Mouse (Mus musculus) gastrocnemius, postnatal 4 days (tissue): ENCODE measurements around the gene Twf1. TPM values are rescaled to one million over a fixed set of nuclear protein-coding genes. Genes with fewer than 3 reads are reported as not detected.

ENCODE experiments used
- DNase-seq, 2 experiments: peaks; one replicate each; pipeline ENCODE4 v3.0.0; 2021 to 2022; ENCODE audit warnings: low spot score in 2 of 2, mixed read lengths in 2 of 2
- total RNA-seq, 2 experiments: library from RNA; stranded (reverse); gene quantifications; 2 replicates each; pipeline ENCODE4 v1.2.3; 2021

Twf1 gene
- total RNA-seq, 2 experiments from 2014 or later, result 27.0 to 34.9 TPM

DNA sequence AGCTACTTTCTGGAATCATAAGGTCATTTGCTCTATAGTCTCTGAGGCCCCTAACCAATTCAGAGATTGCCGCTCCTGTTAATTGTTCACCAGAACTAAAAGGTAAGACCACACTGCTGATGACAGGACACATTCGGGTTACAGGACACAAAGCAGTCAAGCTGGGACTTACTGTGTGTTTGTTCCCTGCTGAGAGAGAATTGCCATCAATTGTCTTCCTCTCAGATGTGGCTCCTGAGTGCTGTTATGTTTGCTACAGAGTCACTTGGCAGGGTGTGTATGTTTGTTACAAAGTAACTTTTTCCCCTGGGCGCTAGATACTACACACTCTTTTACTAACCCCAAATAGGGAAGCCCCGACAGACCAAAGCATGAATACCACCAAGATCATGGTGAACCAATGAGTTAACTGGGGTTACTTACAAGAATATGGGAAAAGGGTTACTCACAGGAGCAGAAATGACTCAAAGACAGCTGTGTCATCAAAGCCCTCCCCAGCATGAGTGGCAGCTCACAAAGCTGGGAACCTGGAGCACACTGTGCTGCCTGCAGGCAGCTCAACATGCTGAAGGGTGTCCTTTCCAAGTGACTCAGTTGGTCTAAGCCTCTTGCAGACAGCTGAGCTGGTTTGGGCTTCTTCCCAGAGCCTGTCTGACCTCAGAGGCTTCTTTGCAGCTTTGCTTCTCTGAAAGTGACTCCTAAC, 15.0 kb downstream of the Twf1 start:
- no peak for DNase-seq

DNA sequence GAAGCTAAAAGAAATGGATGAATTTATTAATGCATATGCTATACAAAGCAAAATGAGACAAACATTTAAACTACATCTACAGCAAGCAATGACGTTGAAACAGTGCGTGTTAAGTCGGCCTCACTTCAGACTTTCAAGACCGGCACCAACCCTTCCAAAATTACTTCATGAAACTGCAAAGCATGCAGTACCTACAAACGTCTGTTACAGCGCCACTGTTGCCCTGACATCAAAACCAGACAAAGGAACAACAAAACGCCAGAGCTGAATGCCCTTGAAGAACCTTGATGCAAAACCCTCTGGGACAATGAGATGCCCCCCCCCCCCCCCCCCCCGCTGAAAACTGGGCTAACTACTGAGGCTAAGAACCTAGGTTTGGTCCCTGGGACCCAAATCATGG, 16.9 kb downstream of the Twf1 start:
- DNase-seq, result no peak

DNA sequence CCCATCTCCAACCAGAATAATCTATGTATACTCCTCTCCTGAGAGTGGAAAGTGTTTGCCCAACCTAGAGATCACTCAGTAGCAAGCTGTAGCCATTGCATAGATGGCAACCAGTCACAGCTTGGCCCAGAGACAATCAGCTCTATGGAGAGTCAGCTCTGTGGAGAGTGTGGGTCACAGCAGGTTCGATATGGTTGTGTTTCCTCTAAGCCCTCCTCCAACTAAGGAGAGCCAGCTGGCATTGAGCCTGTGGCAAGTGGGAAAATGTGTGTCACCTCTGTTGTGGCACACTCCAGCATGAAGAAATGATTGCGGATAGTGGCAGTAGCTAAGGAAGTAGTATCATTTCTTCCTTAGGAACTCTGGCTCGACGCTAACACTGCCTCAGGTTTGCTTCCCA, 18.2 kb downstream of the Twf1 start:
- DNase-seq, result no peak

DNA sequence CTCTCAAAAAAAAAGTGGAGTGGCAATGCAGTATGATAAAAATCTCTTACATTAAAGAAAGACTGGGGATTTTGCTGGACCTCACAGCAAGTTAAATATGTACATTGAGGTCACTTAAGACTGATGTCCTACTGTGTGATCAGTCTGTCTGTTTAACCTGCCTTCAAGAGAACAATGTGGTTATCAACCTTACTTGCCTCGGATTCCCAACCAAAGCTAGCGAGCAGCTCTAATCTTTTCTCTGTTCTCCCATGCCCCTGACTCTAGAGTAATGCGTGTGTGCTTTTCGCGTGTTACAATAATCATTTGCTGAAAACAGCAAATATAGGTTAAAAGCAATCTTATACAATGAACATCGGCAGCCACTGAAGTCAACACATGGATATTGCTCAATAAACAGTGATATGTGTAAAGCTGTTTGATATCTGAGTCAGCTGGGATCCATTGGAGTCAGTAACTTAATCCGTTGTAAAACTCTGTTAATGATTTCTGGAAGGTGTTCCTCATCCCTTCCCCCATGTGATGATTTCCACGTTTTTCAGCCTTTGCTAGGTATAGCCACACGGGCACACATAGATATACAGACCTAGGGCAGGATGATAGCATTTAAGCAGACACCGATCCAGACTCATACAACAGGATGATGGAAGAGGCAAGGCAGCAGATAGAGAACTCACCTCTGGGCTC, 21.1 kb downstream of the Twf1 start:
- no peak for DNase-seq

DNA sequence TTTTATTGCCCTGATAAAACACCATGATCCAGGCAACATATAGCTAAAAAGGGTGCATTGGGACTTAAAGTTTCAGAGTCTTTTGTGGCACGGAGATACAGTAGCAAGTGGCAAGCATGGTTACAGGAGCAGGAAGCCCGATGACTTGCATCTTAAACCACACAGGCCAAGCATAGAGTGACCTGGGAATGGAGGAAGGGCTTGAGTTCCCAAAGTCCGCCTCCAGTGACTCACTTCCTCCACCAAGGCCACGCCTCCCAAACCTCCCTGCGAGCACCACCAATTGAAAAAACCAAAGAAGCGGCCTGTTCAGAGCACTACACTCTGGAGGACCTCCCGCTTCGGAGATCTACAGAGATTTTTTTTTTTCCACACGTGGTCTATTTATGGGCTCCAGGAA, 23.8 kb downstream of the Twf1 start:
- no peak for DNase-seq

DNA sequence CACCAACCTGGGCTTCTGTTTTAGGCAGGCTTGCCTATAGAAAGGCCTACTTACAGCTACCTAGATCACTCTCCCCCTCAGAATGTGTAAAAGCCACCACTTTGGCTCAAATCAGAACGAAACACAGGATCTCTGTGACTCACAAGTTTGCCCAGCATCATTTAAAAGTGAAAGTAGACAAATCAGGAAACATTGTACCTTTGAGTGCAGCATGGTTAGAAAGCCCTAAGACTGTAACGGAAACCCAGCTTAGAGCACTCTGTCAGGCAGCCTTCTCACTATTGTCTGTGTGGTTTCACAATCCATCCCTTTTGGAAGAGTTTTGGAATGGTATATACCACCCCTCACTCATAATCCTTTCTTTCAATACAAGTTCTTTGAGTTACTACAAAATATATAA, 24.8 kb downstream of the Twf1 start:
- no peak for DNase-seq

DNA sequence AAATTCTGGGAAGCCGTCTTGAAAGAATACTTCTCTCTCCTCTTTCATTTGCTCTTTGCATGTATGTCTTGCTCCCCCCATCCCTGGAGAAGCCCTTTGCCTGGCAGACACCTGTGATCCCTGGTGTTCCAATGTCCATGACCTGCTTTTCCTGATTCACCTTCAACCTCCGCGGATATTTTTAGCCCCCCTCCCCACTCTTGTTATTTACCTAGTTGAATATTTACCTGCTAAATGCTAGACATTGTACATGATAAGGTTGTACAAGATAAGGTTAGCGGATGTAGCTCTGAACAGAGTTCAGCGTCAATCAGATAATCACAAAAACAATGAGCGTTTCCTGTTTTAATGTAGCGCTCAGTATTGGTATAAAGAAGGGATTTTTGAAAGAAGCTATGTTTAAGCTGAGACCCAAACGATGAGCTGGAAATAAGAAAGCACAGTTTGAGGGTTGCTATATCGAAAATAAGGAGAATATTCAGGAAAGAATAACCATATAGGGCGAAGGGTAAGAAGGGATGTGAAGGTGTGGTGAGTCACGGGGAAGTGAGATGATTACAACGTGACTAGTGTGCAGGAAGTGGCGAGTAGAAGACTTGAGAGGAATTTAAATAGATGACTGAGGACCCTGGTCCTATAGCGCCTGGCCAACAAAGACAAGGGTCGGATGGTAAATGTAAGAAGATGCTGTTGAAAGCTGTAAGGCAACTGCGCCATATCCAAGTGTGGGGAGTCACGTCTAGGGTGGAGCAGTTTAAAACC, 30.6 kb downstream of the Twf1 start:
- no peak for DNase-seq

DNA sequence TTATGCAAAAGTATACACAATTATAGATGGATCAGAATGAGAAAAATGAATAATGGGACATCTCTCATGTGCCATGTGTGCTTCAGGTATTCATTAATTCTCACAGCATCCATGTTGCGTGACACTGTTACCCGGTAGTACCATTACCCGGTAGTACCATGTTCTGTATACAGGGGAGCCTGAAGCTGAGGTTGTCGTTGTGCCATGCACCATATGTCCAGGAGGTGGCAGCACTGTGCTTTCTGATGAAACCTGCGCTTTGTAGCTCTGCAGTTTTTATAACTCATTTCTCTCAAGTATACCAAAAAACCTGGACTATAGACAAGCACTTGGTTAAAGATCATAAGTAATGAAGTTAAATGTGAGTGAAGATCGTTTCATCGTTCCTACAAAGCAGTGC, 32.2 kb downstream of the Twf1 start:
- peak; percentile 69 to 78 for DNase-seq

DNA sequence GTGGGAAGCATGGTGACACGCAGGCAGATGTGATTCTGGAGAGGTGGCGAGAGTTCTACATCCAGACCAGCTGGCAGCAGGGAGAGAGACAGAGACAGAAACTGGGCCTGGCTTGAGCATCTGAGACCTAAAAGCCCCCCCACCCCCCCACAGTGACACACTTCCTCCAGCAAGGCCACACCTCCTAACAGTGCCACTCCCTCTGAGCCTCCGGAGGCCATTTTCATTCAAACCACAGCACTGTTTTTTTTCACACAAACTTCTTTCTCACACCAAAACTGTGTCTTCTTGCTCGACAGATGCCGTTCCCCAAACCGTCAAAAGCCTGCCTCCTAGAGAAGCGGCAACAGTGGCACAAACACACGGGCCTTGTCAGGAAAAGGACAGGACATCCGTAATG, 36.2 kb downstream of the Twf1 start:
- DNase-seq, result no peak

DNA sequence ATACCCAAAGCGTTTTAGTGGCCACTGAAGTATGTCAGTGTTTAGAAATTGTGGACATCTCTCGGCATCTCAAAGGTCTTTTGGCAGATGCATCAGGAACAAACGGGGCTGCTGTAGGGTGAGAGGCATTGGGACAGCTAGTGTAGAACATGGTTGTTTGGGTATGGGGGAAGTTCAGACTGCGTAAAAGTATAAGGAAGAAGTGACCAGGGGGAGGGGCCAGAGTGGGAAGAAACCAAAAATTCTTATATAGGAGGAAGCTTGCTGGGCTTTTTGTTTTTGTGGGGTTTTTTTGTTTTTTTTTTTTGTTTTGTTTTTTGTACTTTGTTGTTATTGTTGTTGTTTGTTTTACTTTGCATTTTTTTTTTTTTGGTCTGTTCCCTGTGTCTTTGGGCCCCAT, 44.8 kb downstream of the Twf1 start:
- DNase-seq, result no peak

DNA sequence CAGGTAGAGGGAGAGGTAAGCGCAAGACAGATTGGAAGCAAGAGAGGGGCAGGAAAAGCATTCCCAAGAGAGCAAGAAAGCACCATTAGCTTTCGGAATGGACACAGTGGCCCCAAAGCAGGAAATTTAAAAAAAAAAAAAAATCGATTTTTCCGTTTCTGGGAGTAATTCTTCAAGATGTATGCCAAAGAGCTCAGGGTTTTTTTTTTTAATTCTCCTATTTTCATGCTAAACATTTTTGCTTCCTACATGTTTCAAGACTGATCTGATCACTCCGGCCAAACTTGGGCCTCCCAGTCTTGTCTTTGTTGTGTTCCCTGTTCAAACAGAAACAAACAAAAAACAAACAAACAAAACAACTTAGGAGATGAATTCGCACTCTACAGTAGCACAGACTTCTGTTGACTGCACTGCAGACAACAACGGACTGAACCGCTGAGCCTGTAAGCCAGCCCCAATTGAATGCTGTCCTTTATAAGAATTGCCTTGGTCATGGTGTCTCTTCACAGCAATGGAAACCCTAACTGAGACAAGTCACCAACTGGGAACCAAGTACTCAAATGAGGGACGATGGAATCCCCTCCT, 45.5 kb downstream of the Twf1 start:
- no peak for DNase-seq

DNA sequence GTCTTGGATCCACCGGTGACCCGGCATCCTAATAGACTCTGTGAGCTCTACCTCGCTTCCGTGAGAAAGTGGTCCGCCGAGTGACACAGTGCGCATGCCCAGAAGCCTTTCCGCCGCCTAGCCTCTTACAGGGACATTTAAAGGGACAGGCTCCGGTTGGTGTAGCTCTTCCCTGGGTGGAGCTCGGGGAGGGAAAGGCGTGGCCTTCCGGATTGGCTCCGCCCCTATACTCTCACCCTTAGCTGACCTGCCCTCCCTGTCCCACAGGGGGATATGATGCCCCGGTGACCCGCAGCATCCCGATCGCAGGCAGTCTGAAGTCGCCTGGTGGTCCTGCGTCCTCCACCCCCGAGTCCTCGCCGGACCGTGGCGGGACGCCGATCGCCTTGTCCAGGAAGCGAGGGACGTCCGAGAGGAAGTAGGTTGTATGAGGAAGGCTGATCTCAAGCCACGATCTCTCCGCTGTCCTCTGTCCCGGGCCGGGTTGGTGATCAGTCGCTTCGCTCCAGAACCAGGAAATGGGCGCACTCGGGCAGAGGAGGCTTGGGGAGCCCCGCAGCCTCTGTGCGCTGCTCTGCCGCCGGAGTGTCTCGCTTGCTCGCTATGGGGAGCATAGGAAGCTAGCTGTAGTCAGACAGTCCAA, 46.2 kb downstream of the Twf1 start, which contains the start of the genes Pus7l and Irak4:
Pus7l (minus strand) TSS at position 139 of the 643 bp plus-strand sequence.
Irak4 (plus strand) TSS at position 235 of the 643 bp plus-strand sequence.
- DNase-seq, result peak; percentile 80 to 91

DNA sequence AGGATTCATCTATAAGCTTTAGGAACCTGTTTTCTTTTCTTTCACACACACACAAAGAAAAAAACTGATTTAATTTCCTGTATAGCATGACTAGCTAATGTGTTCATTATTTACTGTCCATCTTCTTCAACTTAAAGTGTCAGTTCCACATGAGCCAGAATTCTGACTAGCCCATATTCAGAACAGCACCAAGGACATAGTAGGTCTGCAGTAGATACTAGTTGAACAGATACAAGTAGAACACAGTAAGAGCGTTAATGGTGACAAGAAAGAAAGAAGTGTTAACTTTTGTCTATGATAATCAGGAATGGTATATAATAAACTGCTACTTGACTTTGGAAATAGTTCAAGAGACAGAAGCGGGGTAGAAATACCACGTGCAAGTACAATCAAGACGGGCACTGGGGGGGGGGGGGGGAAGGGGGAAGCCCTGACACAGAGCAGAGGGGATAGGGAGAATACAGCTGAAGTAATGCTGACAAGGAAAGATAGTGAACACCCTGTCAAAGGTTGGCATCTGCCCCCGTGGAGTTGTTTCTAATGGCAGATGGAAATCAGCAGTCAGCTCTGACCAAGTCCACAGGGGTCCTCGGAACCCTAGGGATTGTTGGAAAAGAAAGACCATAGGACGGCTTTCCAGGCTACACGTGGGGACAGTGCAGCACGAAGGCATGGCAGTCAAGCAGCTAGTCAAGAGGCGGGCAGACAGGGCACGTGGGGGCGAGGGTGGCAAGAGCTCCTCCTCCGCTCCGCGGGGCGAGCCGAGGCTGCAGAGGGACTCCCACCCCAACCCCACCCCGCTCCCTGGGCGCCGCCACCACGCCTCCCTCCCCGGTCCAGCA, 46.9 kb downstream of the Twf1 start:
- DNase-seq, result no peak

DNA sequence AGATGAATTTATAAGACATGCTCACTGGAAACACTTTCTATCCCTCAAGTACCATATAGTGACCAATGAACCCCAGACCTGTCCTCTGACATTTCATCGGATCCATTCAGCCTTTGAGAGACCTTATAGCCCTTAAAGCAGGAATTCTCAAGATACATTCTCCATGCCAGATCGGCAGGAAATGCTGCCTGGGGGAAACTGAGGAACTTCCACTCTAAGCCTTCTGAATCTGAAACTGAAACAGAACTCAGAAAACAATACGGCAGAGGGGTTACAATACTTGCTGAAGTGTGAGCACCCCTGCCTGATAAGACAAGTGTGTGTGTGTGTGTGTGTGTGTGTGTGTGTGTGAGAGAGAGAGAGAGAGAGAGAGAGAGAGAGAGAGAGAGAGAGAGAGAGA, 50.4 kb downstream of the Twf1 start:
- DNase-seq, result no peak

DNA sequence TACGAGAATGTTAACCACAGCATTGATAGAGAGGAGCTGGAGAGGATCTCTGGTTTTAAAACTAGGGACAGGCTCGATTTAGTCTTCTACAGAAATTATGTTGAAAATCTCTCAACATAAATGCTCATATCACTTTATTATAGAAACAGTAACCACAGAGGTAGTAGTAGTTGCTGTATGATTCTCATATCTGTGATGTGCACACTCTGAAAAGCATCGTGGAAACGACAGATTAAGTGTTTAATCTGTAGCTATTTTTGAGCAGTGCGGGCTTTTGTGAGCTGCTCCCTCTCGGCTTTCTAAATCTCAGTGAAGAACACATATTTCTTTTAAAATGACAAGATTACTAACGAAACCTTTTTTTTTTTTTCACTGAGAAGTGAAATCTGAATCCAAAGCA, 54.2 kb downstream of the Twf1 start:
- no peak for DNase-seq

DNA sequence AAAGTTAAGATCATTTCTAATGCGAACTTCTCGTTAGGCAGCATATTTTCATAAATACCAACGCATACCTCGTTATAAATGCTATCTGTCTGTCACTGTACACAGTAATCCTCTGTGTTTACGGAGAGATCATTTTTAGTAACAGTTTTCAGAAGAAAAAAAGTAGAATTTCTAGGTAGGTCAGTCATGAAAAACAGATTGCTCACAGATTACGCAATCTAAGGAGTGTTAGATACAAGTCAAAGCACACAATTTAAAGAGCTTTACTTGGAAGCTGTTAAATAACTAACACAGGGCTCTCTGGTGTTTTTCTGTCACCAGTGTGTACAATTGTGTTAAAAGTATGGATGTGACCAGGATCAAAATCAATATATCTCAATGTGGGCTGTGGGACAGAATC, 56.7 kb downstream of the Twf1 start:
- DNase-seq, result no peak

DNA sequence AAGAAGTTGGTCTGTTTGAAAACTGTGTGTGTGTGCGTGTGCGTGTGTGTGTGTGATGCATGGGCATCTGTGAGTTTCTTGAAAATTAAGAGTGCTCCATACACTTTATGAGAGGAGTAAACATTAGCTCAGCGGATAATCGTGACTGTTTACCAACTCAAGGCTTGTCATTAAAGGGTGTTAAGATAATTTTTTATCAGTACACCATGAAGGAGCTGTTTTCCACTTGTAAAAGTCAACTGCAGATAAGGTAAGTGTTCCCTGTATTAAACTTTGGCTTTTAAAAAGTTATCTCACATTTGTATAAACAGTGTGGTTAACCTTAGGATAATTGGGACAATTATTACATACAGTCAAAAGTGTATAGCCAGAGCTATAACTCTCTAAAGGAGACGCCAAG, 57.4 kb downstream of the Twf1 start:
- DNase-seq, result no peak

DNA sequence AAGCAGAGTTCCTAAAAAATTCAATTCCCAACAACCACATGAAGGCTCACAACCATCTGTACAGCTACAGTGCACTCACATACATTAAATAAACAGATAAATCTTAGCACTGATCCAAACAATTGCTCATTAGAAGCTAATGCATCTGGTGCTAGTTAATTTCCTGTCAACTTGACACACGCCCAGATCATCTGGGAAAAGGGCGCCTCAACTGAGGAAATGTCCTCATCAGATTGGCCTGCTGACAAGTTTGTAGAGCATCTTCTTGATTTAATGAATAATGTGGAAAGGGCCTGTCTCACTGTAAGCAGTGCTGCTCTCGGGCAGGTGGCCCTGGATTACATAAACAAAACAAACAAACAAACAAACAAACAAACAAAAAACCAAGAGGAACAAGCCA, 59.2 kb downstream of the Twf1 start:
- no peak for DNase-seq
